Mouse (Mus musculus) stomach, adult 2 months (tissue): ENCODE data around the gene Tmem230. TPM values are rescaled to one million over a fixed set of nuclear protein-coding genes. Genes with fewer than 3 reads are reported as not detected.

Experiments used
- polyA plus RNA-seq: library from polyadenylated mRNA; depleted of rRNA; stranded (reverse); fragments of >200 nt; gene quantifications from 2 replicates; pipeline ENCODE4 v1.2.3, GENCODE M21; 2012; rRNA removed

Gene Tmem230
- 36.9 and 101 TPM in 2 replicates for polyA plus RNA-seq

GRCm38 (mm10) chr2:132247539-132248313 is at the start of gene Tmem230:
TSS of gene Tmem230 (minus strand) at chr2:132247807.

GRCm38 (mm10) chr2:132262879-132263398 is 15.3 kb upstream of the Tmem230 start, which contains the start of gene Cds2:
TSS of gene Cds2 (plus strand) at chr2:132263148.

GRCm38 (mm10) chr2:132252542-132253528 is 5.2 kb upstream of the Tmem230 start, which contains the start of gene Pcna:
TSS of gene Pcna (minus strand) at chr2:132253314.

Other genes starting within 250 kb of the Tmem230 start
- gene Rassf2, start 217.5 kb downstream of the Tmem230 start, polyA plus RNA-seq = 5.8 and 8.0 TPM in 2 replicates
- 4.6 and 6.8 TPM in 2 replicates for gene Slc23a2, start 102.7 kb downstream of the Tmem230 start, polyA plus RNA-seq
- 24.0 and 28.7 TPM in 2 replicates for gene Pcna, start 5.5 kb upstream of the Tmem230 start, polyA plus RNA-seq
- 9.5 and 10.7 TPM in 2 replicates for gene Cds2, start 15.3 kb upstream of the Tmem230 start, polyA plus RNA-seq
- 0.01 TPM in 1 of 2 replicates, not detected in the other for gene Prokr2, start 137.6 kb upstream of the Tmem230 start, polyA plus RNA-seq